Mouse (Mus musculus) kidney, embryonic 16.5 days (tissue): Measurements from ENCODE around the gene Arid4b. TPM values are rescaled to one million over a fixed set of nuclear protein-coding genes. Genes with fewer than 3 reads are reported as not detected.
"Not testable (repeated sequence)": the region's sequence is repeated elsewhere in the genome, so short reads cannot be mapped to it uniquely, and the experiment has no call there.

Experiments used
- ATAC-seq: fragments of 200-750 bp; cut with Nextera tagmentation; 2 replicates; pipeline ENCODE4 v1.8.0; 2017; ENCODE audit warnings: moderate TSS enrichment; ENCODE audit not compliant: low FRiP score, low TSS enrichment
- H3K27ac ChIP-seq: fragments of 300-500 bp; sonication (generic); 2 replicates; pipeline ENCODE4 v1.5.1; 2014; ENCODE audit warnings: low read length
- H3K27me3 ChIP-seq: fragments of 300-500 bp; sonication (generic); 2 replicates; pipeline ENCODE4 v1.6.1; 2014; ENCODE audit warnings: low read length, control low read depth, mixed read lengths; ENCODE audit not compliant: insufficient read depth
- H3K36me3 ChIP-seq: fragments of 300-500 bp; sonication (generic); 2 replicates; pipeline ENCODE4 v1.6.1; 2014; ENCODE audit warnings: low read length, control low read depth, mixed read lengths; ENCODE audit not compliant: insufficient read depth
- H3K4me1 ChIP-seq: fragments of 300-500 bp; sonication (generic); 2 replicates; pipeline ENCODE4 v1.6.1; 2014; ENCODE audit warnings: low read length, control low read depth, mixed read lengths; ENCODE audit not compliant: insufficient read depth
- H3K4me2 ChIP-seq: fragments of 300-500 bp; sonication (generic); replicated peaks from 2 replicates; pipeline ENCODE4 v1.6.1; 2014; ENCODE audit warnings: low read depth, low read length
- H3K4me3 ChIP-seq: fragments of 300-500 bp; sonication (generic); 2 replicates; pipeline ENCODE4 v1.5.1; 2014; ENCODE audit warnings: mild to moderate bottlenecking, low read length
- H3K9ac ChIP-seq: fragments of 300-500 bp; sonication (generic); replicated peaks from 2 replicates; pipeline ENCODE4 v1.6.1; 2014; ENCODE audit warnings: low read length
- H3K9me3 ChIP-seq: fragments of 300-500 bp; sonication (generic); 2 replicates; pipeline ENCODE4 v1.6.1; 2016; ENCODE audit warnings: low read length, control low read depth
- WGBS: fragments of 180-500 bp; shearing (Covaris S2); extraction: QIAGEN DNeasy Blood & Tissue Kit; methylation state at CpG from one replicate; pipeline ENCODE4 v1.1.7; 2014; 5-methylcytosine and 5-hydroxymethylcytosine counted together
- polyA plus RNA-seq: library from polyadenylated mRNA; unstranded; fragments of >200 nt; fragmentation: Nextera tagmentation; extraction: Ambion mirVana; gene quantifications from 2 replicates; pipeline ENCODE4 v1.2.1, GENCODE M21; 2015

Arid4b gene
- polyA plus RNA-seq = 62.7 and 66.8 TPM in 2 replicates

GRCm38 (mm10) chr13:14063013-14063941 lies at the start of gene Arid4b, which contains the start of gene Ggps1:
Gene Arid4b (plus strand): TSS chr13:14063232.
Gene Ggps1 (minus strand): TSS chr13:14063488.
- H3K27ac ChIP-seq = peak within 1 kb of the TSS; percentile 98
- 0 out of 2 replicates have a peak, but pooled peaks cover 5% of the 10 kb centered on the region for H3K36me3 ChIP-seq
- WGBS = under 1% methylated on average over 63 of the region's 64 CpGs
- H3K27me3 ChIP-seq = no peaks in the 10 kb centered on the region
- peak within 1 kb of the TSS; percentile 74 for H3K4me2 ChIP-seq
- H3K4me3 ChIP-seq = peak within 1 kb of the TSS; percentile 83
- H3K4me1 ChIP-seq = peaks cover 19% of the 10 kb centered on the region
- no peaks in the 10 kb centered on the region for H3K9me3 ChIP-seq
- peak; percentile 99 for ATAC-seq
- peak within 1 kb of the TSS; percentile 100 for H3K9ac ChIP-seq

- no peak overlapping the region for H3K9ac ChIP-seq
- no peaks in the 10 kb centered on the region for H3K9me3 ChIP-seq
- H3K27me3 ChIP-seq = no peaks in the 10 kb centered on the region
- no peak overlapping the region for H3K27ac ChIP-seq
- no peak for ATAC-seq
- H3K4me1 ChIP-seq = no peaks in the 10 kb centered on the region
- H3K4me2 ChIP-seq = no peak overlapping the region
- 95% methylated on average over 2 of the region's 2 CpGs for WGBS
- peaks cover 20% of the 10 kb centered on the region for H3K36me3 ChIP-seq
- H3K4me3 ChIP-seq = no peak overlapping the region
Measured at GRCm38 (mm10) chr13:14014001-14014400, 49.0 kb upstream of the Arid4b start.

GRCm38 (mm10) chr13:14014540-14014939 lies 48.5 kb upstream of the Arid4b start:
- Histone ChIP-seq H3K4me3 (no peak overlapping the region), H3K27me3 (no peaks in the 10 kb centered on the region), H3K9ac (no peak overlapping the region), H3K4me2 (no peak overlapping the region), H3K36me3 (peaks cover 23% of the 10 kb centered on the region), H3K27ac (no peak overlapping the region), H3K4me1 (no peaks in the 10 kb centered on the region), H3K9me3 (no peaks in the 10 kb centered on the region)
- ATAC-seq = no peak
- 90% methylated on average over 4 of the region's 4 CpGs for WGBS

- peaks cover 24% of the 10 kb centered on the region for H3K36me3 ChIP-seq
- ATAC-seq = no peak
Measured at GRCm38 (mm10) chr13:14015609-14016008, 47.4 kb upstream of the Arid4b start.

GRCm38 (mm10) chr13:14018283-14018682 lies 44.7 kb upstream of the Arid4b start:
- no peak for ATAC-seq
- Histone ChIP-seq H3K27me3 (no peaks in the 10 kb centered on the region), H3K9me3 (no peaks in the 10 kb centered on the region), H3K4me1 (no peaks in the 10 kb centered on the region), H3K4me3 (no peak overlapping the region), H3K4me2 (no peak overlapping the region), H3K9ac (no peak overlapping the region), H3K36me3 (peaks cover 21% of the 10 kb centered on the region), H3K27ac (no peak overlapping the region)

More at GRCm38 (mm10) chr13:14015609-14016008, 47.4 kb upstream of the Arid4b start:
- Histone ChIP-seq H3K4me3 (no peak overlapping the region), H3K9ac (no peak overlapping the region), H3K27ac (no peak overlapping the region), H3K4me2 (no peak overlapping the region), H3K9me3 (no peaks in the 10 kb centered on the region), H3K4me1 (no peaks in the 10 kb centered on the region), H3K27me3 (no peaks in the 10 kb centered on the region)
- 94% methylated on average over 6 of the region's 6 CpGs for WGBS

GRCm38 (mm10) chr13:14018852-14019251 lies 44.2 kb upstream of the Arid4b start:
- ATAC-seq = no peak
- Histone ChIP-seq H3K9me3 (no peaks in the 10 kb centered on the region), H3K9ac (no peak overlapping the region), H3K4me1 (no peaks in the 10 kb centered on the region), H3K36me3 (peaks cover 18% of the 10 kb centered on the region), H3K27ac (no peak overlapping the region), H3K27me3 (no peaks in the 10 kb centered on the region), H3K4me2 (no peak overlapping the region), H3K4me3 (no peak overlapping the region)
- 94% methylated on average over 3 of the region's 3 CpGs for WGBS

GRCm38 (mm10) chr13:14021417-14021816 lies 41.6 kb upstream of the Arid4b start:
- not testable (repeated sequence) for ATAC-seq, H3K4me3 ChIP-seq, H3K9ac ChIP-seq, H3K4me2 ChIP-seq, H3K27me3 ChIP-seq, H3K4me1 ChIP-seq, H3K27ac ChIP-seq, H3K9me3 ChIP-seq
- WGBS = 50% methylated on average over 7 of the region's 12 CpGs
- peaks cover 10% of the 10 kb centered on the region for H3K36me3 ChIP-seq

GRCm38 (mm10) chr13:14025554-14025953 lies 37.5 kb upstream of the Arid4b start:
- Histone ChIP-seq H3K27me3 (no peaks in the 10 kb centered on the region), H3K27ac (no peak overlapping the region), H3K9ac (no peak overlapping the region), H3K36me3 (0 out of 2 replicates have a peak, but pooled peaks cover 3% of the 10 kb centered on the region), H3K9me3 (no peaks in the 10 kb centered on the region), H3K4me3 (no peak overlapping the region), H3K4me2 (no peak overlapping the region), H3K4me1 (0 out of 2 replicates have a peak, but pooled peaks cover 2% of the 10 kb centered on the region)
- 93% methylated on average over 6 of the region's 6 CpGs for WGBS
- ATAC-seq = no peak

- Histone ChIP-seq H3K27ac (no peak overlapping the region), H3K9me3 (no peaks in the 10 kb centered on the region), H3K4me3 (no peak overlapping the region), H3K4me1 (0 out of 2 replicates have a peak, but pooled peaks cover 2% of the 10 kb centered on the region), H3K9ac (no peak overlapping the region), H3K36me3 (0 out of 2 replicates have a peak, but pooled peaks cover 3% of the 10 kb centered on the region), H3K4me2 (no peak overlapping the region), H3K27me3 (no peaks in the 10 kb centered on the region)
- WGBS = 84% methylated on average over 6 of the region's 6 CpGs
- ATAC-seq = no peak
Measured at GRCm38 (mm10) chr13:14026154-14026820, 36.7 kb upstream of the Arid4b start.
